Mouse (Mus musculus): ENCODE measurements around the gene Slc35e3.

Gene Slc35e3

GRCm38 (mm10) chr10:117697561-117698115 is 48.5 kb downstream of the Slc35e3 start:
- DNase-seq (ENCODE audit: low spot score) = no peak

GRCm38 (mm10) chr10:117696827-117697560 is 49.2 kb downstream of the Slc35e3 start:
- DNase-seq (ENCODE audit: low spot score) = no peak

GRCm38 (mm10) chr10:117696021-117696826 is 49.9 kb downstream of the Slc35e3 start:
- no peak for DNase-seq (ENCODE audit: low spot score)

- DNase-seq (ENCODE audit: low spot score) = no peak
Measured at GRCm38 (mm10) chr10:117695605-117696004, 50.6 kb downstream of the Slc35e3 start.

GRCm38 (mm10) chr10:117695027-117695426 is 51.1 kb downstream of the Slc35e3 start:
- DNase-seq (ENCODE audit: low spot score) = no peak

- DNase-seq (ENCODE audit: low spot score) = no peak
Measured at GRCm38 (mm10) chr10:117694255-117694953, 51.8 kb downstream of the Slc35e3 start.

- no peak for DNase-seq (ENCODE audit: low spot score)
Measured at GRCm38 (mm10) chr10:117692953-117693352, 53.2 kb downstream of the Slc35e3 start.

- no peak for DNase-seq (ENCODE audit: low spot score)
Measured at GRCm38 (mm10) chr10:117692173-117692572, 54.0 kb downstream of the Slc35e3 start.

GRCm38 (mm10) chr10:117691389-117691968 is 54.7 kb downstream of the Slc35e3 start:
- no peak for DNase-seq (ENCODE audit: low spot score)

- DNase-seq (ENCODE audit: low spot score) = no peak
Measured at GRCm38 (mm10) chr10:117690770-117691296, 55.3 kb downstream of the Slc35e3 start.

GRCm38 (mm10) chr10:117690101-117690352 is 56.1 kb downstream of the Slc35e3 start:
- DNase-seq (ENCODE audit: low spot score) = no peak

- no peak for DNase-seq (ENCODE audit: low spot score)
Measured at GRCm38 (mm10) chr10:117689297-117690100, 56.7 kb downstream of the Slc35e3 start.

- no peak for DNase-seq (ENCODE audit: low spot score)
Measured at GRCm38 (mm10) chr10:117688204-117689151, 57.7 kb downstream of the Slc35e3 start.

GRCm38 (mm10) chr10:117687577-117687976 is 58.6 kb downstream of the Slc35e3 start:
- DNase-seq (ENCODE audit: low spot score) = no peak

GRCm38 (mm10) chr10:117687018-117687417 is 59.1 kb downstream of the Slc35e3 start:
- no peak for DNase-seq (ENCODE audit: low spot score)

GRCm38 (mm10) chr10:117685849-117686591 is 60.1 kb downstream of the Slc35e3 start:
- no peak for DNase-seq (ENCODE audit: low spot score)

GRCm38 (mm10) chr10:117685171-117685848 is 60.9 kb downstream of the Slc35e3 start:
- no peak for DNase-seq (ENCODE audit: low spot score)

- DNase-seq (ENCODE audit: low spot score) = no peak
Measured at GRCm38 (mm10) chr10:117684298-117685170, 61.6 kb downstream of the Slc35e3 start.
